Mouse (Mus musculus): Measurements from ENCODE around the gene Ppp2r5a. TPM values are rescaled to one million over a fixed set of nuclear protein-coding genes. Genes with fewer than 3 reads are reported as not detected.

Gene Ppp2r5a
- total RNA-seq, 2 experiments from 2014 or later: 68.6 to 73.2 TPM

DNA sequence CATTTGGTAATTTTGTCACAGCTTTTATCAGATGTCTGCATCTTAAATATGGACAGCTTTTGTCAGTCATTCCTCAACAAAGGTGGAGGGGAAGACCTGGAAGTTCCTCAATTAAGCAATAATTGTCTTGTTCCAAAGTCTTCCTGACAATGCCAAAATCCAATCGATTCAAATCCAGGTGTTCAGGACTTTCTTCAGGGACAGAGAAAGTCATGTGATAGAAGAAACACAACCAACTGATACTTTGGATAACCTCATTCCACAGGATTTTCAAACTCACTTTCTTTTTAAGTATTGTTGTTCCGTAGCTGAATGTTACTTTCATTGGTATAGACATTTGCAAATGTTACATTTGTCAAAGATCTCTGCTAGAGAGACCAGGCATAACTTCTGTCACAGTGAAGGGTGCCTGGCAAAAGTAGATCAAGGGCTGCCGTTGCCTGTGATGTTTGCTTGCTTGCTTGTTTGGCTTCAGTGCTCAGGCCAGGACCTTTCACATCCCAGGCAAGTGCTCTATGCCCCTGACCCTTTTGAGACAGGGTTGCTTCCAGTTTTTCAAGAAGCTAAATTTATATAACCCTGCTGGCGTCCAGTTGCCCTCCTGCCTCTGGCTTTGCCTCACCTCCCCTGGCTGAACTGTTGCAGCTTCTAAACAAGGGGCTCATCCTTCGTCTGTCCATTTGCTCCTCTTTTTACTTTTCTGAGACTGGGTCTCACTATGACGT lies 10.8 kb upstream of the Ppp2r5a start:
- TF ChIP-seq CTCF (conservative IDR thresholded peaks at IDR 0.05): no peak
- no peak for DNase-seq (ENCODE audit: low spot score in 2 of 2)
- Histone ChIP-seq H3K4me3 (no peak overlapping the region), H3K27ac (no peak overlapping the region)

DNA sequence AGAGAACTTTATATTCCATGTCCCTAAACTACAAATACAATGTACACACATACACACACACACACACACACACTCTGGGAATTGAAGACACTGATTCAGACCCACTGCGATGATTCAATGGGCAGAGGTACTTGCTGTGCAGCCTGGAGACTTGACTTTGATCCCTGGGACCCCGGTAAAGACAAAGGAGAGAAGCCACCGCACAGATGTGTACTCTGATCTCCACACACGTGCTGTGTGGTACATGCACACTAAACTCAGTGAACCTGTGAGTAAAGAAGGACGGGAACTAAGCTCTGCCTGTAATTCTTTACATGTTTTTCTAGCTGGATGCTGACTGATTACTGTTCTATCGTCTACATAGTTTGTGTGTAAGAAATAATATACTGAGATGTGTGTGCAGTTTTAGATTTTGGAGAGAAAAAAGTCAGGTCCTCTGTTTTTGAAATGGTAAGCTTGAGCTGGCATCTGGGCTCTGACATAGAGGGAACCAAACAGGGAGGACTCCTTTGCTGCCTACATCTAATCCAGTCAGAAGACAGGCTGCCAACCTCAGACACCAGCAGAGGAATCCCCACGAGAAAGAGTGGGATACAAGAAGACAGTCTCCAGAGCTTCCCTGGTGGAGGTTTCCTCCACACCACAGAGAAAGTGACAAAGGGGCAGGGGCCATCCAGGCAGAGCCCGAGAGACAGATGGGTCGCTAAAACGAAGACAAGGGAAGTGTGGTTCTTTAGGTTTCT lies 7.4 kb upstream of the Ppp2r5a start:
- no peak for DNase-seq (ENCODE audit: low spot score in 2 of 2)
- no peak for TF ChIP-seq CTCF (conservative IDR thresholded peaks at IDR 0.05)
- no peak overlapping the region for H3K27ac ChIP-seq

DNA sequence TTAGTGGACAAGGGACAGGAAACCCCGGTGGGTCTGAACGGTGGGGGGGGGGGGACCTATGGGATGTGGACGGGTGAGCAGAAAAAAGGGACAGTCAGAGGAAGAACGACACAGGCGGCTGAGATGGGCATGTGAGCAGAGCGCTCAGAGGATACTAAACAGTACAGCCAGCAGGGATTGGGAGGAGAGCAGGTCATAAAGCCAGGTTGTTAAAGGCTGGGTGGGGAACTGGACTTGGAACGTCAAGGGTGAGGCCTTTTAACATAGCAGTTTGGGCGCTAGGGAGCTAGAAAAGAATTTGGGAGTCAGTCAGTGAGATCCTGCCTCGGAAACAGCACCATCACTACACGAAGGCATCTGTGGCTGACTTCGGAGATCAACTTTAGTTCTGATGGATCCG lies 4.2 kb upstream of the Ppp2r5a start:
- H3K4me3 ChIP-seq: no peak overlapping the region
- no peak overlapping the region for H3K27ac ChIP-seq
- no peak for TF ChIP-seq CTCF (conservative IDR thresholded peaks at IDR 0.05)
- DNase-seq (ENCODE audit: low spot score in 2 of 2): no peak

More for the DNA sequence above, 7.4 kb upstream of the Ppp2r5a start:
- H3K4me3 ChIP-seq: no peak overlapping the region

DNA sequence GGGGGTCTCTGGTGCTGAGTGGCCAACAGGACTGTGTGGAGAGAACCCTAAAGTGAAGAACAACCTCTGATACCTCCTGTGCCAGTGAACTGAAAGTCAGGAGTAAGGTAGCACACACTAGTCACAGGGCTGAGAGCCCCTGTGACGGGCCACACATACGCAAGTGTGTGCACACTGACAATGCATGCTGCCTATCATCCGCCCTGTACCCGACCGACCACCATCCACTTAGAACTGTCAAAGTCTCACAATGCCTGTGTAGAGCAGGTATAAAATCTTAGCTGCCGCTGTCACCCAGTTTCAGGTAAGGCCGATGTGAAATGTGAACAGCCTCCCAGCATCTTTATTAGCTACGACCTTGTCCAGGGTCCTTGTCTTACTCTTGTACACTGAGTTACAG lies 3.4 kb upstream of the Ppp2r5a start:
- H3K4me3 ChIP-seq: no peak overlapping the region
- no peak overlapping the region for H3K27ac ChIP-seq
- no peak for TF ChIP-seq CTCF (conservative IDR thresholded peaks at IDR 0.05)
- no peak for DNase-seq (ENCODE audit: low spot score in 2 of 2)

DNA sequence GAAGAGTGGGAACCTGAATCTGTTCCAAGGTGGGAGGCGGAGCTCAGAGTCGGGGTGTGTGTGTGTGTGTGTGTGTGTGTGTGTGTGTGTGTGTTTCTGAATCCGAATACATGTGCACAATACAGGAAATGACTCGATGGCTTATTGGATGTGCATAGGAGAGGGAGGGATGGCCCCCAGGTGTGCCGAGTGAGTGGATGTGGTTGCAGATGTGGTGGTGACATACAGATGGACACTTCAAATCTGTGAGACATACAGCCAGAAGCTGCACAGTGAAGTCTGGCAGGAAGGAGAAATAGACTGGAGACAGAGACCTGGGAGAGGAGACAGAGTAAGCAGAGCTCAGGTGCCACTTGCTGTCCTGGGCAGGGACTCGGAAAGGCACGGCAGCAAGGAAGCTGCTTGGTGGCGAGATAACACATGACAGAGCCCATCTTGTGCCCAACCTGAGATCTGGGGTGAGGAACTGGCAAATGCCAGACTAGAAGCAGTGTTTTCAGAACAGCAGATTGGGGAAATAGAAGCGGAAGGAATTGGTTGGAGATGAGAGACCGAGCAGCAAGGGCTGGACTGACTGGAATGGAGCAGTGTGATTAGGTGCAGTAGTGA lies 1.8 kb upstream of the Ppp2r5a start:
- no peak for TF ChIP-seq CTCF (conservative IDR thresholded peaks at IDR 0.05)
- Histone ChIP-seq H3K4me3 (no peak overlapping the region), H3K27ac (no peak overlapping the region)
- no peak for DNase-seq (ENCODE audit: low spot score in 2 of 2)

DNA sequence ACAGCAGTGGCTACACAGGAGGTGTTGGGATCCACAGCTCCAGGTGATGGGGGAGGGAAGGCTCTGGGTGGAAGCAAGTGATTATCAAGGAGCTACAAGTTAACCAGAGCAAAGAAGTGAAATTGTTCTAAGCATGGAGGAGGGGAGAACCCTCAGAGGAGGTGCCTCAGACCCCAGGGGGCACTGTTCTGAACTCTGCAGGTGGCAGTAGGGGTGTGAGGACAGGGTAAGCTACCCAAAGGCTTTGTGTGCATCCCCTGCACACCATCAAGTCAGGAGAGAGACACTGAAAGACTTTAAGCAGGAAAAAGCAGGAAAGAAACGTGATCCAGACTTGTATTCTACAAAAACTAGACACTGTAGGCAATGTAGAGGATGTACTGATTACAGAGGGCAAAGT lies 1.2 kb upstream of the Ppp2r5a start:
- 0 out of 2 replicates have a peak, but pooled peaks have one; percentile 4 for TF ChIP-seq CTCF (conservative IDR thresholded peaks at IDR 0.05)
- no peak for DNase-seq (ENCODE audit: low spot score in 2 of 2)
- no peak overlapping the region for H3K27ac ChIP-seq
- H3K4me3 ChIP-seq: no peak overlapping the region

DNA sequence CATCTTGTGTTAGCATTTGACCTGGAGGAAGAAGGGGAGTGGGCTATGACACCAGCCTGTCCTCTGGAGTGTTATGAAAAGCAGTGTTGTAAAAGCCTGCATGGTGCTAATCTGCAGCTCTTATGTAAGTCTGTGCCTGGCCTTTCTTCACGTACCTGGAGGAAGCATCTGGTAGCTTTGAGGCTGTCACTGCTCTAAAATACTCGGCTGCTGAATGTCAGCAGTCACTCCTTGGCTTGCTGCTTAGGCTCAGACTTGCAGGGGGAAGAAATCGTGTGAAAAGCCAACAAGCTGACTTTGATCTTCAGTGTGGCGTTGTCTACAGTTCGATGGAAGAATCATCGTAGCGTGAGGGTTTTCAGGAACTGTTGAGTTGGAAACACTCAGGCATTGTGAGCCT lies 566 bp downstream of the Ppp2r5a start:
- DNase-seq (ENCODE audit: low spot score in 2 of 2): no peak
- no peak for TF ChIP-seq CTCF (conservative IDR thresholded peaks at IDR 0.05)
- Histone ChIP-seq H3K27ac (no peak overlapping the region), H3K4me3 (no peak overlapping the region)

DNA sequence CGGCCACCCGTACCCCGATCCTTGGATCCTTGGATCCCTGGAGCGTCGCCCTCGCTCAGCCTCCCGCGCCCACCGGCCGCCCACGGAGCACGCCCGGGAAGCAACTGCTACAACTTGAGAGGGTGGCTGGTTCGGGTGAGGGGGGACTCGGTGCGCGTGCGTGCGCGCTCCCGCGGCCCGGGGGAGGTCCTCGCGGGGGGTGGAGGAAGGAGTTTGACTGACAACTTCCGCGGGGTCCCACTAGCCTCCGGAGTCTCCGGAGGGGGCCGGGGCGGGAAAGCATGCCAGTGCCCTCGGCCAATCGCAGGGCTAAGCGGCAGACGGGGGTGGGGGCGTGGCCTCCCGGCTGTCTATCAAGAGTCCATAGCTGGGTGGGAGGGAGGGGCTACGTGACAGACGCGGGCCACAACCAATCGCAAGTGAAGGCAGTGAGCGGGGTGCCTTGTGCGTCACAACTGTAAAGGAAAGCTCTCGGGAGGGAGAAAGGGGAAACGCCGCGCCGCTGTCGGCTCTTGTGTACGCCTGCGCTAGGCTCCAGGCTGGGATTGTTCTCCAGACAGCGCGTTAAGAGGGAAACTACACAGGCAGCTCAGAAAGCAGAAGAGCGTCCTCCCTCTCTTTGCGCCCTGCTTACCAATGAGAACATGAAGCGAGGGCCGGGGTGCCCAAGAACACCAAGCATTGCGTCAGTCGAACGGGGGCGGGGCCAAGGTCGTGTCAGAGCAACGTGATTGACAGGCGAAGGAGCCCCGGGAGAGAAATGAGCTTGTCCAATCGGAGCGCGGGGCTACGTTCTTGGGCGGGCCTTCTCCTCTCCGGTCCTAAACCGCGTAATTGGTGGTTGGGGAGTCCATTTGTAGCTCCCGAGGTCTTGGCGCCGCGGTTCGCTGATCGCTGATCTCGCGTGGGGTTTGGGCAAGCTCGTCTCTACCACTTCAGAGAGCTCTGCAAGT lies 5.9 kb downstream of the Ppp2r5a start:
- DNase-seq (ENCODE audit: low spot score in 2 of 2): peak; percentile 99

DNA sequence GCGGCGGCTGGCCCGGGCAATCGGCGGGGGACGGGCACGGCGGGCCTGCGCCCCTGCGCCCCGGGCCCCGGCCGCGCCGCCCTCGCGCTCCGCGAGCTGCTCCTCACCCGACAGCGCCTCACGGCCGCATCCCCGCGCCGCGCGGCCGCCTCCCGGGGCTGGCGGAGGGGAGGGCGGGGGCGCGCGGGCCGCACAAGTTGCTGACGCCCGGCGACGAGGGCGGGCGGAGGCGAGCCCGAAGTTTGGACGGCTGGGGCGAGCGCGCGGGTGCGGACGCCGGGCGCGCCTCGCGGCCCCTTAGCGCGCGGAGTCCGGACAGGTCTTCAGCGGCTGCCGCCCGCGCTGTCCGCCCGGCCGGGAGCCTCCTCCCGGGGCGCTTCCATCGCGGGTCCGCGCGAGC lies 6.6 kb downstream of the Ppp2r5a start:
- TF ChIP-seq CTCF (conservative IDR thresholded peaks at IDR 0.05): no peak
- H3K4me3 ChIP-seq: peak overlapping the region; percentile 83
- H3K27ac ChIP-seq: peak overlapping the region; percentile 100
- DNase-seq (ENCODE audit: low spot score in 2 of 2): peak in 1 of 2 experiments; percentile 44

More for the DNA sequence above, 5.9 kb downstream of the Ppp2r5a start:
- Histone ChIP-seq H3K4me3 (peak overlapping the region; percentile 83), H3K27ac (peak overlapping the region; percentile 100)
- no peak for TF ChIP-seq CTCF (conservative IDR thresholded peaks at IDR 0.05)

DNA sequence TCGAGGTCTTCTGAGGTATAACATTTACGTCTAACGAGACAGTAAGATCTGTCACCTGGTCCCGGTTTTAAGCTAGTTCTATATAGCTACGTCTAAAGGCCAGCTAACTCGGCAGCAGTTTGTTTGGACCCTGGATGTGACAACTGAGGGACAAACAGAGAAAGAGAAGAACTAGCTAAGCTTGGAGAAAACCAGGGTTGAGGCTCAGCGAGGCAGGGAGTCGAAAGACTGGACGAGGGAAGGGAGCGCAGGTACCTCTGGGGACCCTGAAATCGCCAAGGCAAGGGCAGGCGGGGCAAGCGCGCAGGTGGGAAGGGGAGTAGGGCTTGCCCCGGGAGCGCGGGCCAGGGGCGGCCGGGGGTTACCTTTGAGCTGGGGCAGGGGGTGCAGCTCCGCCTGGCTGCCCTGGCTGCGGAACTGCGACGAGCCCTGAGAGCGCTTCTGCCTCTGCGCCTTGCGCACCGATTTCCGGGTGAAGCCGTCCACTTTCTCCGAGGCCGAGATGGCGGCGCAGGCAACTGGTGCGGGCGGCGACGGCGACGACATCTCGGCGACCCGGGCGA lies 7.1 kb downstream of the Ppp2r5a start:
- H3K4me3 ChIP-seq: peak overlapping the region; percentile 81
- no peak for TF ChIP-seq CTCF (conservative IDR thresholded peaks at IDR 0.05)
- DNase-seq (ENCODE audit: low spot score in 2 of 2): peak in 1 of 2 experiments; percentile 26
- peak overlapping the region; percentile 100 for H3K27ac ChIP-seq

DNA sequence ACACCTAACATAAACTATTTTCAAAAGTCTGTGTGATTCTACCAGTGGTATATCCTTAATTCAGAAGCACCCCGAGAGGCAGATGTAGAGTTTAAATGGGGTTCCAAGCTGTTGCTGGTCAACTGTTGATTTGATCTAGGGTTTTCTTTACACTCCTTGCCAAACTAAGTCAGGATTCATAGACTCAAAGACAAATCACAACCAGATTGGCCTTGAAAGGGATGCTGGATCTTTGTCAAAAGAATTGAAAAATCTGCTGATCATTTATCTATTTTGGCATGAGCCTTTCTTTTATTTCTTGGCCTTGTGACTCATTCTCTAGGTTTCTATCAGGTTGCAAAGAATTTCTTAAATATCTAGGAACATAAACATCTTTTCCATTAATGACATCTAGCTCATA lies 7.9 kb downstream of the Ppp2r5a start:
- DNase-seq (ENCODE audit: low spot score in 2 of 2): no peak
- Histone ChIP-seq H3K27ac (peak overlapping the region; percentile 100), H3K4me3 (peak overlapping the region; percentile 81)
- TF ChIP-seq CTCF (conservative IDR thresholded peaks at IDR 0.05): no peak

DNA sequence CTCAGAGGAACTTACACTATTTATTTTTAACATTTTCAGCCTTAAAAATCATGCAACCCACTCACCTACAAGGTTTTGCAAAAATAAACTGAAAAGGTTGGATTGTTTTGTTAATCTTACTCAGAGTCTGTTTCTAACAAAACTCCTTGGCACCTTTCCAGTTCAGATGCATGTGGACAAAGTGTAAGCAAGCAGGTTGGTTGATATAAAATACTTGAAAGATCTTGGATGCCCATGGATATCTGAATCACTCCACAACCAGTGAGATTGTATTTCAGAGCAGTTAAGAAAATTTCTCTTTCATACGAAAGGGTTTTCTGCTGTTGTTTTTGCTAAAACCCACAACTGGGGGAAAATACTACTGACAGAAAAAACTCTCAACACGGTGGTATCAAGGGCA lies 8.9 kb downstream of the Ppp2r5a start:
- Histone ChIP-seq H3K4me3 (peak overlapping the region; percentile 81), H3K27ac (peak overlapping the region; percentile 100)
- TF ChIP-seq CTCF (conservative IDR thresholded peaks at IDR 0.05): no peak
- DNase-seq (ENCODE audit: low spot score in 2 of 2): no peak

All from layer of hippocampus, adult 2 months (tissue).